Mouse (Mus musculus) kidney, embryonic 16.5 days (tissue): ENCODE data around the gene Lrmda. TPM values are rescaled to one million over a fixed set of nuclear protein-coding genes. Genes with fewer than 3 reads are reported as not detected.

Source experiments
- ATAC-seq: fragments of 200-750 bp; cut with Nextera tagmentation; 2 replicates; pipeline ENCODE4 v1.8.0; 2017; ENCODE audit warnings: moderate TSS enrichment; ENCODE audit not compliant: low FRiP score, low TSS enrichment
- H3K27ac ChIP-seq: fragments of 300-500 bp; sonication (generic); 2 replicates; pipeline ENCODE4 v1.5.1; 2014; ENCODE audit warnings: low read length
- H3K27me3 ChIP-seq: fragments of 300-500 bp; sonication (generic); 2 replicates; pipeline ENCODE4 v1.6.1; 2014; ENCODE audit warnings: low read length, control low read depth, mixed read lengths; ENCODE audit not compliant: insufficient read depth
- H3K36me3 ChIP-seq: fragments of 300-500 bp; sonication (generic); 2 replicates; pipeline ENCODE4 v1.6.1; 2014; ENCODE audit warnings: low read length, control low read depth, mixed read lengths; ENCODE audit not compliant: insufficient read depth
- H3K4me1 ChIP-seq: fragments of 300-500 bp; sonication (generic); 2 replicates; pipeline ENCODE4 v1.6.1; 2014; ENCODE audit warnings: low read length, control low read depth, mixed read lengths; ENCODE audit not compliant: insufficient read depth
- H3K4me2 ChIP-seq: fragments of 300-500 bp; sonication (generic); replicated peaks from 2 replicates; pipeline ENCODE4 v1.6.1; 2014; ENCODE audit warnings: low read depth, low read length
- H3K4me3 ChIP-seq: fragments of 300-500 bp; sonication (generic); 2 replicates; pipeline ENCODE4 v1.5.1; 2014; ENCODE audit warnings: mild to moderate bottlenecking, low read length
- H3K9ac ChIP-seq: fragments of 300-500 bp; sonication (generic); replicated peaks from 2 replicates; pipeline ENCODE4 v1.6.1; 2014; ENCODE audit warnings: low read length
- H3K9me3 ChIP-seq: fragments of 300-500 bp; sonication (generic); 2 replicates; pipeline ENCODE4 v1.6.1; 2016; ENCODE audit warnings: low read length, control low read depth
- WGBS: fragments of 180-500 bp; shearing (Covaris S2); extraction: QIAGEN DNeasy Blood & Tissue Kit; methylation state at CpG from one replicate; pipeline ENCODE4 v1.1.7; 2014; 5-methylcytosine and 5-hydroxymethylcytosine counted together
- polyA plus RNA-seq: library from polyadenylated mRNA; unstranded; fragments of >200 nt; fragmentation: Nextera tagmentation; extraction: Ambion mirVana; gene quantifications from 2 replicates; pipeline ENCODE4 v1.2.1, GENCODE M21; 2015

Lrmda gene
- polyA plus RNA-seq, 1 experiment from 2014 or later, result 0.76 TPM

GRCm38 (mm10) chr14:22471041-22471440 lies 451.5 kb downstream of the Lrmda start:
- 72% methylated on average over 4 of the region's 4 CpGs for WGBS
- H3K9ac ChIP-seq, result no peak overlapping the region
- H3K27me3 ChIP-seq, result peaks cover 4% of the 10 kb centered on the region; the same call in 1 of the 2 replicates
- ATAC-seq, result no peak
- no peak overlapping the region for H3K27ac ChIP-seq
- H3K4me3 ChIP-seq, result no peak overlapping the region
- H3K4me2 ChIP-seq, result no peak overlapping the region
- peaks cover 8% of the 10 kb centered on the region; the same call in 1 of the 2 replicates for H3K4me1 ChIP-seq
- no peaks in the 10 kb centered on the region for H3K9me3 ChIP-seq
- no peaks in the 10 kb centered on the region for H3K36me3 ChIP-seq

GRCm38 (mm10) chr14:22473451-22473850 lies 453.9 kb downstream of the Lrmda start:
- 23% methylated on average over 7 of the region's 7 CpGs for WGBS
- H3K36me3 ChIP-seq, result no peaks in the 10 kb centered on the region
- H3K4me1 ChIP-seq, result peaks cover 8% of the 10 kb centered on the region; the same call in 1 of the 2 replicates
- H3K4me3 ChIP-seq, result no peak overlapping the region
- peaks cover 5% of the 10 kb centered on the region; the same call in 1 of the 2 replicates for H3K9me3 ChIP-seq
- 0 out of 2 replicates have a peak, but pooled peaks have one; percentile 70 for ATAC-seq
- H3K4me2 ChIP-seq, result no peak overlapping the region
- H3K9ac ChIP-seq, result no peak overlapping the region
- H3K27ac ChIP-seq, result no peak overlapping the region
- peaks cover 4% of the 10 kb centered on the region; the same call in 1 of the 2 replicates for H3K27me3 ChIP-seq

DNA sequence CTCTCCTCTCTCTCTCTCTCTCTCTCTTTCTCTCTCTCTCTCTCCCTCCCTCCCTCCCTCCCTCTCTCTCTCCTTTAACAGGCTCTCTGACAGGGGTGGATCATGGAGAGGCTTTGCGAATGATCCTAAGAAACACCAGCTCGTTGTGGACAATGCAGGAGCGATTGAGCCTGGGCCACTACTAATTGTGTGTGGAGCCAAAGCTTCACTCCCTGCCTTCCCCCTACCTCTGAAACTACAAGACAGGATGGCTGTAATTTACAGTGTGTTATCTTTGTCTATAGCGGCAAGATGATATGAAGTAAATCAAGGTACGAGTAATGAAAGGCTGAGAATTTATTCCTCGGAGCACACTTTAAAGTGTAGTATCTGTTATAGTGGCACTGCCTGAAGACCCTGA lies 454.5 kb downstream of the Lrmda start:
- Histone ChIP-seq H3K9me3 (peaks cover 5% of the 10 kb centered on the region; the same call in 1 of the 2 replicates), H3K36me3 (no peaks in the 10 kb centered on the region), H3K4me2 (no peak overlapping the region), H3K9ac (no peak overlapping the region), H3K4me1 (peaks cover 8% of the 10 kb centered on the region; the same call in 1 of the 2 replicates), H3K27me3 (peaks cover 4% of the 10 kb centered on the region; the same call in 1 of the 2 replicates), H3K27ac (no peak overlapping the region), H3K4me3 (no peak overlapping the region)
- WGBS, result 34% methylated on average over 6 of the region's 6 CpGs
- no peak for ATAC-seq

DNA sequence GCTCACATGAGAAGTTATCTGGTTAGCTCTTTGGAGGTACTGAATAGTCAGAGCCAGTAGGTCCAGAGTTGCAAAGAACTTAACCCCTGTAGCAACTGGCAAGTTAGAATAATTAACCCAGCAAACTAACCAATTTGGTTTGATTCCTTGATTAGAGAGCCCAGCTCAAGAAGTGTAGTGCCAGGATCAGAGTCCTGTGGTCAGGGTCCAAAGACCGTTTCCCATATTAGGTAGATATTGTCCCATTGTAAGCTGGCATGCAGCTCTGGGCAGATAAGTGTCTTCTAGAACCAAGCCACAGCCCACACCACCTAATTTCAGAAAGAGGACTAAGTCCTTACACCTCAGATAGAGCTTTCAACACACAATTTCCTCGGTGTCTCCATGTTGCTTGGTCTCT lies 473.8 kb downstream of the Lrmda start:
- H3K27me3 ChIP-seq, result no peaks in the 10 kb centered on the region
- no peak overlapping the region for H3K27ac ChIP-seq
- no peak overlapping the region for H3K9ac ChIP-seq
- H3K36me3 ChIP-seq, result no peaks in the 10 kb centered on the region
- no peaks in the 10 kb centered on the region for H3K4me1 ChIP-seq
- ATAC-seq, result no peak
- no peak overlapping the region for H3K4me3 ChIP-seq
- no peak overlapping the region for H3K4me2 ChIP-seq
- H3K9me3 ChIP-seq, result no peaks in the 10 kb centered on the region
- WGBS, result 90% methylated on average over 2 of the region's 2 CpGs

DNA sequence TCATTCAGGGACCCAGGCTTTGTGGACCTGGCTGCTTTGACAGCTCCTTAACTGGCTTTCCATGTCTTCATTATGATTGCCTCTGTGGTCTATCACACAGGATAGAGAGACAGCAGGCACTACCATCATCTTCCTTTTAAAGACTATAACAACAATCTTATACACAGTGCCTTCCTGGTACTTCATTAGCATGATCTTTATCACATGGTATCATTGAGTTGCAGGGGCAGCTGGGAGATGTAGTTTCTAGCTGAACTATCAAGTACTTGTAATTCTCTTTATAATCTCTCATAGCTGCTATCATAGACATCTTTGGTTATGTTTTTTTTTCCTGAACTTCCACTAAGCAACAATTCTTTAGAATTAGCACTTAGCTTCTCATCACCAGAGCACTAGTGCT lies 474.8 kb downstream of the Lrmda start:
- no peak overlapping the region for H3K9ac ChIP-seq
- no peak overlapping the region for H3K4me3 ChIP-seq
- no peak overlapping the region for H3K27ac ChIP-seq
- H3K9me3 ChIP-seq, result no peaks in the 10 kb centered on the region
- no peak overlapping the region for H3K4me2 ChIP-seq
- H3K36me3 ChIP-seq, result no peaks in the 10 kb centered on the region
- no peaks in the 10 kb centered on the region for H3K4me1 ChIP-seq
- no peaks in the 10 kb centered on the region for H3K27me3 ChIP-seq
- no peak for ATAC-seq

DNA sequence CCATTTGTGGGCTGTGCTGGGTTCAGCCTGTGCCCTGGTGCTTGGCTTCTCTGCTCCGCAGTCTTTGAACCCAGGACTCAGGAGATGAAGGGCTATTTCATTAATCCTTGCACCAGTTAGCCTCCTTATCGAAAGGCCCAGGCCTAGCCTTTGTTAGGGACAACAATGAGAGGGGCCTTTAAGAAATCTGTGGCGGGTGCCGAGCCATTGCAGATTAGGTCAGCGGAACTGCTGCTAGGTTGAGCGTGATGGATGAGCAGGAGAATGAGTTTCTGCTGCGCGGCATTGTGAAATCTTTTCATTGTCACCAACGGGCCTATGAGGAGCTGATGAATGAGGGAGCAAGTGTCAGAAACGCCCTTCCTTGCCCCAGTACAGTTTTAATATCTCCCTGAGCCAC lies 475.4 kb downstream of the Lrmda start:
- H3K9ac ChIP-seq, result no peak overlapping the region
- no peaks in the 10 kb centered on the region for H3K36me3 ChIP-seq
- H3K27me3 ChIP-seq, result no peaks in the 10 kb centered on the region
- no peaks in the 10 kb centered on the region for H3K9me3 ChIP-seq
- no peaks in the 10 kb centered on the region for H3K4me1 ChIP-seq
- no peak overlapping the region for H3K27ac ChIP-seq
- 63% methylated on average over 10 of the region's 10 CpGs for WGBS
- ATAC-seq, result no peak
- no peak overlapping the region for H3K4me2 ChIP-seq
- no peak overlapping the region for H3K4me3 ChIP-seq

DNA sequence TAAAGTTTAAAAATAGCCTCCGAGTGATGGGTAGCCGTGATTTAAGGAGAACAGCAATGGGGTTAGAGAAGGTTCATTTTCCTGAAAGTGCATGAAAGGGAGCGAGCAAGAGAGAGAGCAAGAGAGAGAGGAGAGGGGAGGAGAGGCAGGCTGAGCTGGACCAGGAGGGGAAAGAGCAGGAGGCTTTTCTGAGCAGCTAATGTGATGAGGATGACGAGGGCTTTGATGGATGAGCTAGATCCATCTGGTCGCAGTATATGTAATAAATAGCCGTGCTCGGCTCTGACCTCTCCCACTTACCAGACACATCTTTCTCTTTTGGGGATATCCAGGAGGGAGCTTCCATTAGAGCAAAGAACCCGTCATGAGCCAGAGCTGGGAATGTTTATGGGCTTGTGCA lies 475.8 kb downstream of the Lrmda start:
- Histone ChIP-seq H3K27me3 (no peaks in the 10 kb centered on the region), H3K9me3 (no peaks in the 10 kb centered on the region), H3K9ac (no peak overlapping the region), H3K4me2 (no peak overlapping the region), H3K4me1 (no peaks in the 10 kb centered on the region), H3K27ac (no peak overlapping the region), H3K36me3 (no peaks in the 10 kb centered on the region), H3K4me3 (no peak overlapping the region)
- no peak for ATAC-seq
- 52% methylated on average over 8 of the region's 8 CpGs for WGBS

DNA sequence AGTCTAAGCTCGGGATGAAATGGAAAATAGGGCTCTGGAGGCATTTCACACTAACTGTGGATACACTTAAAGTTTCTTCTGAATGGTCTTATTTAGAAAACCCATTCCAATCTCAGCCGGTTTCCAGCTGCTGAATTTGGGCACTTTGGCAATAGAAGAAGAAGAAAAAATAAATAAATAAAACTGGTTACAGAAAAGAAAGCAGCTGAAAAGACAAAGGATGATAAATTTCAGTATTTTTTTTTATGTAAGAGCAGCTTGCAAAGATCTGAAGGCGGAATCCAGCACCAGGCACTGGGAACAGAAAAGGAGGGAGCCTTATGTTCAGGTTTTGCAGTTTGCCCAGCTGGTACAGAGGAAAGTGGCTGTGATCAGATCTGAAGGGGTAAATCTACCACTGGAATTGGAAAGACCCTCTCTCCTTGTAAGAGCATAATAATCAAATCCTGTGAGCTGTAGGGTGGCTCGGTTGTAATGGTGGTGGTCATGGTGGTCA lies 478.2 kb downstream of the Lrmda start:
- Histone ChIP-seq H3K9me3 (no peaks in the 10 kb centered on the region), H3K4me3 (no peak overlapping the region), H3K9ac (no peak overlapping the region), H3K27me3 (no peaks in the 10 kb centered on the region), H3K4me2 (no peak overlapping the region), H3K36me3 (no peaks in the 10 kb centered on the region), H3K27ac (no peak overlapping the region), H3K4me1 (no peaks in the 10 kb centered on the region)
- no peak for ATAC-seq
- WGBS, result 80% methylated on average over 4 of the region's 4 CpGs

DNA sequence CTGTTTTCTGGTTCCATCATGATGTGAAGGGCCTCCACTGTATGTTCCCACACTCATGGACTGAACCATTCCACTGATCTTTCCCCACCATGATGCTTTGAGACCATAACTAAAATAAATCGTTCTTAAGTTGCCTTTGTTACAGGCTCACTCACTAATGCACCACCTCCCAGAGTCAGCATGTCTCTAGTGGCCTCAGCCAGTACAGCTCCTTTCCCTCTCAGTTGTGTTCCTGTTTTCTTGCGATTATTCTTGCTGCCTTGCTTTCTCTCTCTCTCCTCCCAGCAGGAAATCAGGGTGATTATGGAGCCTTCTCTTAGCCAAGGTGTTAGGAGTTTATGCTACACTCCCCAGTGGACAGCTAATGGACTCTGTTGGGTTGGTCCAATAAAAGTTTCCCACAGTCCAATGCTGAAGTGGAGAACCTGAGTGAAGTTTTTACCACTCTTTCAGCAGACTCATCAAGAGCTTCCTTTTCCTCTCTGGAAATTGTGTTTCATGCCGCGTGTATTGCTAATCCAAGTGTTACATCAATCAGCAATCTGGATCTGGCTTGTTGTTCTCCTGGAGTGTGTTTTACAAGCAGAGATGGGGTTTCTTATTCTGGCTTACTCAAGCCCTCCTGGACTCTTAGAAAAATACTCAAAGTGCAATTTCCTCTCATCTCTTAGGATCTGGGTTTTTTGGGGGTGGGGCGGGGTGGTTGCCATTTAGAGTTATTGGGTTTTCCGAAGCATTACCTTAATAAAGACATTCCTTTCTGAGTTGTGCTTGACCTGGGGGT lies 490.4 kb downstream of the Lrmda start:
- Histone ChIP-seq H3K27me3 (no peaks in the 10 kb centered on the region), H3K9ac (no peak overlapping the region), H3K4me2 (no peak overlapping the region), H3K27ac (no peak overlapping the region), H3K4me1 (no peaks in the 10 kb centered on the region), H3K36me3 (no peaks in the 10 kb centered on the region), H3K4me3 (no peak overlapping the region), H3K9me3 (no peaks in the 10 kb centered on the region)
- ATAC-seq, result no peak
- 34% methylated on average over 6 of the region's 6 CpGs for WGBS

GRCm38 (mm10) chr14:22510531-22510785 lies 490.9 kb downstream of the Lrmda start:
- Histone ChIP-seq H3K27ac (no peak overlapping the region), H3K4me1 (no peaks in the 10 kb centered on the region), H3K4me3 (no peak overlapping the region), H3K4me2 (no peak overlapping the region), H3K36me3 (no peaks in the 10 kb centered on the region), H3K9ac (no peak overlapping the region), H3K27me3 (no peaks in the 10 kb centered on the region), H3K9me3 (no peaks in the 10 kb centered on the region)
- ATAC-seq, result no peak
